Mouse (Mus musculus) testis, adult 2 months (tissue): ENCODE data around the gene Chmp4b.

Experiments used
- CTCF ChIP-seq: fragments of 200-500 bp; IDR thresholded peaks from 2 replicates; pipeline ENCODE4 v1.5.1; 2012; ENCODE audit warnings: low read depth, mild to moderate bottlenecking, inconsistent platforms, low read length, moderate library complexity; ENCODE audit not compliant: control insufficient read depth, insufficient read depth, insufficient replicate concordance
- POLR2A ChIP-seq: fragments of 200-500 bp; IDR thresholded peaks from 2 replicates; pipeline ENCODE4 v1.6.1; 2012; ENCODE audit warnings: low read depth, mild to moderate bottlenecking, inconsistent platforms, low read length, moderate library complexity; ENCODE audit not compliant: control insufficient read depth

GRCm38 (mm10) chr2:154617061-154617460 lies 34.4 kb upstream of the Chmp4b start:
- TF ChIP-seq CTCF, result no peak
- no peak for TF ChIP-seq POLR2A
